ENCODE assay signal across 13 mouse cellular contexts in the genomic region with DNA sequence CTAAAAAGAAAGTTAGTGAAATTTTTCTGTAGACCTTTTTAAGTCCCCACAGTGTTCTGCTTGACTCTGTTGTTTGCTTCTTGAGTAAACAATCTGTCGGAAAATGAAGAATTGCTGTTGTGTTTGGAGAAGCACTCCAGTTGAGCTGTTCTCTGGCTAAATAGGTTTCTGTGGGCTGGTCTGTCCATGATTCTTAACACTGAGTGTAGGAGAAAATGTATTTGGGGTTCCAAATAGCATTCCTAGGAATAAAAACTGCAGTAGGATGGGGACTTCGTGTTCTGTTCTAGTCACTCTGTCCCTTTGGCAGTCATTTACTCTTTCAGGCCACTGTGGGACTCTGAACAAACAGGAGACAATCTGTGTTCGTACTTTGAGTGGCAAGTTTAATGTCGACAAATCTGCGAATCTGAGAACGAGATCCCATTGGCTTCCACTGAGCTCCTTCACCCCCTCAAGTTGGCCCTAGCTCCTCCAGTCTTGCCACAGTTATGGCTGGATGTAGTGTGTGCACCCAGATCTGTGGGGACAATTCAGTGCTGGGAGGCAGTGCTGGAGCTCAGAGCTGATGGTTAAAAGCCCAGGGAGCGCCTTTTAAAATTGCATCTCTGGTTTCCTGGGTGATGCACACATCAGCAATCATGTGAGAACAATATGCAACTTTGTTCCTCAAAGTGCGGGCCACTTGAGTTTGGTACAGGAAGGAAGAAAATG.
DNase-seq lines count a peak whose midpoint lies in the region; ATAC-seq and TF ChIP-seq lines count a peak whose summit lies in the region.
"Had no signal": no experiment of that assay in that cellular context is flagged by ENCODE, and none has a peak within 500 bp of the region (broad histone marks: within the 10 kb centered on the region; RNA-seq: fewer than 3 reads in every experiment).

No protein-coding gene starts in this region.

- no peak for TF ChIP-seq CTCF in hindbrain, postnatal 0 days (IDR thresholded peaks at IDR 0.05; ENCODE audit: low read depth)
- TF ChIP-seq CTCF in brain, embryonic 14.5 days (IDR thresholded peaks at IDR 0.05; ENCODE audit: borderline replicate concordance, extremely low read depth, insufficient read depth, insufficient read length) = no peak

- no peak for TF ChIP-seq POLR2A in brain, embryonic 14.5 days (IDR thresholded peaks at IDR 0.05; ENCODE audit: borderline replicate concordance, extremely low read depth, insufficient read depth, insufficient read length, poor library complexity, severe bottlenecking)

- 53% methylated on average over 8 of the region's 8 CpGs for WGBS in hindbrain, postnatal 0 days
- WGBS in hindbrain, embryonic 13.5 days = 70% methylated on average over 8 of the region's 8 CpGs

- DNase-seq in hindbrain, postnatal 0 days (ENCODE audit: low spot score) = peak; percentile 30
- DNase-seq in brain, embryonic 14.5 days (ENCODE audit: low read depth) = peak; percentile 62
- DNase-seq in frontal cortex, postnatal 10 days (ENCODE audit: low spot score in 2 of 2) = peak; percentile 11 to 27
- DNase-seq in lung, postnatal 10 days = peak; percentile 18
- DNase-seq in heart, adult 9 months (ENCODE audit: low spot score in 2 of 2) = no peak
- no peak for DNase-seq in adrenal gland, adult 18-20 months (ENCODE audit: low spot score in 2 of 2)
- DNase-seq: gastrocnemius, postnatal 14 days; kidney, adult 11 months; liver, embryonic 13.5 days; thymus, postnatal 36 days had no signal

- peak; percentile 85 for ATAC-seq in hindbrain, postnatal 0 days
- ATAC-seq in hindbrain, embryonic 13.5 days (ENCODE audit: low FRiP score) = no peak
- ATAC-seq in monocyte, adult 5-6 weeks (replicated peaks; ENCODE audit: insufficient number of reproducible peaks, low FRiP score, low TSS enrichment, poor library complexity, severe bottlenecking) = no peak

- H3K4me1 ChIP-seq in hindbrain, postnatal 0 days (ENCODE audit: insufficient read depth, low read length) = no peaks in the 10 kb centered on the region
- no peaks in the 10 kb centered on the region for H3K4me1 ChIP-seq in hindbrain, embryonic 13.5 days (replicated peaks)
- H3K4me1 ChIP-seq: heart, embryonic 15.5 days; liver, embryonic 13.5 days had no signal

- H3K27me3 ChIP-seq in hindbrain, postnatal 0 days (ENCODE audit: insufficient read depth, low read length) = no peaks in the 10 kb centered on the region
- no peaks in the 10 kb centered on the region for H3K27me3 ChIP-seq in hindbrain, embryonic 13.5 days
- H3K27me3 ChIP-seq: heart, embryonic 15.5 days; liver, embryonic 13.5 days had no signal

- no peak overlapping the region for H3K4me2 ChIP-seq in hindbrain, postnatal 0 days (ENCODE audit: low read depth, low read length)
- H3K4me2 ChIP-seq in hindbrain, embryonic 13.5 days = no peak overlapping the region
- H3K4me2 ChIP-seq: heart, embryonic 15.5 days; liver, embryonic 13.5 days had no signal

- no peak overlapping the region for H3K27ac ChIP-seq in hindbrain, postnatal 0 days
- no peak overlapping the region for H3K27ac ChIP-seq in hindbrain, embryonic 13.5 days
- H3K27ac ChIP-seq: heart, embryonic 15.5 days; liver, embryonic 13.5 days had no signal

- H3K36me3 ChIP-seq in hindbrain, postnatal 0 days (ENCODE audit: insufficient read depth, low read length) = no peaks in the 10 kb centered on the region
- no peaks in the 10 kb centered on the region for H3K36me3 ChIP-seq in hindbrain, embryonic 13.5 days
- H3K36me3 ChIP-seq: heart, embryonic 15.5 days; liver, embryonic 13.5 days had no signal

- no peak overlapping the region for H3K4me3 ChIP-seq in hindbrain, postnatal 0 days (ENCODE audit: low read length)
- H3K4me3 ChIP-seq in hindbrain, embryonic 13.5 days = no peak overlapping the region
- H3K4me3 ChIP-seq: heart, embryonic 15.5 days; liver, embryonic 13.5 days had no signal

- H3K9me3 ChIP-seq in hindbrain, postnatal 0 days (ENCODE audit: low read length) = no peaks in the 10 kb centered on the region
- H3K9me3 ChIP-seq in hindbrain, embryonic 13.5 days = no peaks in the 10 kb centered on the region
- H3K9me3 ChIP-seq: heart, embryonic 15.5 days; liver, embryonic 13.5 days had no signal

- H3K9ac ChIP-seq in hindbrain, postnatal 0 days (replicated peaks; ENCODE audit: low read length) = no peak overlapping the region
- H3K9ac ChIP-seq in hindbrain, embryonic 13.5 days = no peak overlapping the region
- H3K9ac ChIP-seq: heart, embryonic 15.5 days; liver, embryonic 13.5 days had no signal

Comparison
In these comparisons a context has a peak if more than half of its experiments do, and no peak if none do; other contexts are left out.
1. DNase-seq: peak in hindbrain, postnatal 0 days (single experiment), brain, embryonic 14.5 days (single experiment), frontal cortex, postnatal 10 days (2 of 2) and lung, postnatal 10 days (single experiment); none in heart, adult 9 months (0 of 2) and adrenal gland, adult 18-20 months (0 of 2).